Mouse (Mus musculus): ENCODE results near the gene Gcc2.
"Not testable (repeated sequence)": the region's sequence is repeated elsewhere in the genome, so short reads cannot be mapped to it uniquely, and the experiment has no call there.

The Gcc2 gene

DNA sequence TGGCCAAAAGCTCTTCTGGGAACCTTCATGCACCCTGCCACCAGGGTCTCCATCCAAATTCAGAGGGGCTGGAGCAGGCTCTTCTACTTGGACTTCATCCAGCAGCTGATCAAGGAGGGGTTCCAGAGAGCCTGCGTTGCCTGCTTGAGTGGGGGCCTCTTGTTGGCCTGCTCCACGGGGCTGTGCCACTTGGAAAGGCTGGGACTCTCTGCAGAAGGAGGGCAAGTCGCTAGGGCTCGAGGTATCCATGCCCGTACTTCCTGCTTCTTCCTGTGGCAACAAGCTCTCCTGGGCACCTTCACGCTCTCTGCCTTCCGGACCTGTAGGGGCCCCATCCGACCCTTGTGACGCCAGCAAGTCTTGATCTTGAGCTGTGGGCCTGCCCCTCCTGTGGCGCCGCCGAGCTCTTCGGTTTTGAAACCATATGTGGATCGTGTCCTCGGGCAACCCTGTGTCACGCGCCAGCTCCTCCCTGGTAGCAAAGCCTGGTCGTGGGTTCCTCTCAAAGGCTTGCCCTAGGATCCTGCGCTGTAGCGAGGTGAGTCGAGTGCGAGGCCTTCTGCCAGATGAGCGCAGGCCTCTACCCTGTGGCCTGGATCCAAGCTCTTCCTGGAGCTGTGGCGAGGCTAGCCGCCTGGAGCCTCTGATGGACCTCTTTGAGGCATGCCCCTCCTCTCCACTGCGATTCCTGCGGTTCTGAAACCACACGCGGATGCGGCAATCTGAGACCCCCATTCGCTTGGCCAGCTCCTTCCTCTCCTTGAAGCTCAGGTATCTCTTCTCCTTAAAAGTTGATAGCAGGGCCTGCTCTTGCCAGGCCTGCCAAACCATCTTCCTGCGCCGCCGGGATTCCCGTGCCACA is 23.3 kb upstream of the Gcc2 start:
- DNase-seq (ENCODE audit: low spot score in 2 of 2) = peak; percentile 89 to 100

DNA sequence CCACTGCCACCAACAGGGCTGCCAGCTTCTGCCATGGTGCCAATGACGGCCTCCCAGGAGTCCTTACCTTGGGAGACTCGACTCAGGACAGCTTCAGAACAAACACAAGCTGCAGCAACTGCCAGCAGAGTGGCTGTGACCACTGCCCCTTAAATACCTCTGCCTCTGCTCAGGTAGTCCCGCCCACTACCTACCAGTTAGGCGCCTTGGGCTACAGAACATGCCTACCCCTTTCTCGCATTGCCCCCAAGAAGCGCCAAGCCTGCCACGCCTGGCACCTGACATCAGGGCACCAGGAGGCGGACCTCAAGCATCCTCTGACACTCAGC is 22.7 kb upstream of the Gcc2 start, which contains the start of gene Duxf3:
TSS of gene Duxf3 (minus strand) at position 35 of the 329 bp plus-strand sequence.
- peak; percentile 52 to 84 for DNase-seq (ENCODE audit: low spot score in 2 of 2)

DNA sequence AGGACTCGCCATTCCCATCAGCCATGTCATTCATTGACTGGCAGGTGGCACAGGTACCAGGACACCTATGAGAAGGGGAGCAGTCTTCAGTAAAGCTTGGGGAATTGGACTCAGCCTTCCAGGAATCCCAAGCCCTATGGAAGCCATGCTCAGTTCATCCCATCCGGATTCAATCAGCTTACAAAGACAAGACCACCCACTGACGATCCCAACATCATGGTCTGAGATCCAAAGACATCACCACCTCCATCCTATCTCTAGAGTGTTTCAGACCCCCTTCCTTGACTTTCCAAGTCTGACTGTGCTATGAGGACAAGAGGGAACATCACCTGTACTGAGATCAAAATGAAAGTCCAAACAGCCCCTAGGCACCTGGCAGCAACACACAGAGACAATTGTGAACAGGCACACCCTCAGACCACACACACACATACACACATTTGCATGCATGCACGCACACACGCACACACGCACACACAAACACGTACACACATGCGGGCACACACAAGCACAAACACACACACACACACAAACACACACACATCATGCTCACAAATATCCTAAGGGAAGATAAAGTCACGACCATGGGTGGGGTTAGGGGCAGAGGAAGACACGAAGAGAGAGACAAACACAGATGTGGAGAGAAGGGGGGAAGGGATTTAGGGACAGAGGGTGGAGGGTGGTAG is 22.1 kb upstream of the Gcc2 start:
- peak; percentile 71 to 87 for DNase-seq (ENCODE audit: low spot score in 2 of 2)

DNA sequence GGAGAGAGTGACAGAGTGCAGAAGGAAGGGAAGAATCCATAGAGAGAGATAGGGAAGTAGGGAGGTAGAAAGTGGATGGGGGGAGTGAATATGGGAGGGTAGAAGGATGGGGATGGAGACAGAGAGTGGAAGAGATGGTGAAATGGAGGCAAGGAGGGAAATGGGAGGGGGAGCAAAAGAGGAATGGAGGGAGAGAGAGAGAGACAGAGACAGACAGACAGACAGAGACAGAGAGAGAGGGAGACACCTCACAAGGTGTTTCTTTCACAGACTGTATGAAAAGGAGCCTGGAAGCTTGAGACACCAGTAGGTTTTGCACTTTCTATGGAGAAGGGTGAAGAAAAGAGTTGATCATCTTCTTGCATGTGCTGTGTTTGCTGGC is 21.6 kb upstream of the Gcc2 start:
- peak in 1 of 2 experiments; percentile 79 for DNase-seq (ENCODE audit: low spot score in 2 of 2)

DNA sequence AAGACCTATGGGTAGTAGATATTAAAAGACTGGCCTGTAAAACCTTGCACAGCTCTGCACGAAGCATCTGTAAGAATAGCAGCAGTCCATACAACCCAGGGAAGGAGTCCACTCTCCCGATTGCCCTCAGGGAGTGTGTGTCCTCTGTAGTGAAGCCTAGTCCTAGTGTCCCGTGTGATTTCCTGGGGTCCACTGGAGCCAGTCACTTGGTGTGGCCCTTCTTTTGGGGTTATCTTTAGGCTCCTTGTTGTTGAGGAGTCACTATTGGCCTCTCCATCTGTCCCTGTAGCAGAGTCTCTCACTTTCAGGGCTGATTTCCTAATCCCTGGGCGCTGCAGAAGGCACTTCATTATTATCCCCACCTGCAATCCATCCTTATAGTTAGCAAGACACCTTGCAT is 20.3 kb upstream of the Gcc2 start:
- DNase-seq (ENCODE audit: low spot score in 2 of 2) = not testable (repeated sequence)

DNA sequence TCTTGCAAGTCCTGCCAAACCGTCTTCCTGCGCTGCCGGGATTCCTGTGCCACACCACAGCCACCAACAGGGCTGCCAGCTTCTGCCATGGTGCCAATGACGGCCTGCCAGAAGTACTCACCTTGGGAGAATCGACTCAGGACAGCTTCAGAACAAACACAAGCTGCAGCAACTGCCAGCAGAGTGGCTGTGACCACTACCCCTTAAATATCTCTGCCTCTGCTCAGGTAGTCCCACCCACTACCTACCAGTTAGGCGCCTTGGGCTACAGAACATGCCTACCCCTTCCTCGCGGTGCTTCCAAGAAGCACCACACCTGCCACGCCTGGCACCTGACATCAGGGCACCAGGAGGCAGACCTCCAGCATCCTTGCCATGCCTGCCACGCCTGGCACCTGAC is 18.7 kb upstream of the Gcc2 start, which contains the start of gene Gm4981:
TSS of gene Gm4981 (minus strand) at position 89 of the 400 bp plus-strand sequence.
- DNase-seq (ENCODE audit: low spot score in 2 of 2) = peak in 1 of 2 experiments; percentile 73

DNA sequence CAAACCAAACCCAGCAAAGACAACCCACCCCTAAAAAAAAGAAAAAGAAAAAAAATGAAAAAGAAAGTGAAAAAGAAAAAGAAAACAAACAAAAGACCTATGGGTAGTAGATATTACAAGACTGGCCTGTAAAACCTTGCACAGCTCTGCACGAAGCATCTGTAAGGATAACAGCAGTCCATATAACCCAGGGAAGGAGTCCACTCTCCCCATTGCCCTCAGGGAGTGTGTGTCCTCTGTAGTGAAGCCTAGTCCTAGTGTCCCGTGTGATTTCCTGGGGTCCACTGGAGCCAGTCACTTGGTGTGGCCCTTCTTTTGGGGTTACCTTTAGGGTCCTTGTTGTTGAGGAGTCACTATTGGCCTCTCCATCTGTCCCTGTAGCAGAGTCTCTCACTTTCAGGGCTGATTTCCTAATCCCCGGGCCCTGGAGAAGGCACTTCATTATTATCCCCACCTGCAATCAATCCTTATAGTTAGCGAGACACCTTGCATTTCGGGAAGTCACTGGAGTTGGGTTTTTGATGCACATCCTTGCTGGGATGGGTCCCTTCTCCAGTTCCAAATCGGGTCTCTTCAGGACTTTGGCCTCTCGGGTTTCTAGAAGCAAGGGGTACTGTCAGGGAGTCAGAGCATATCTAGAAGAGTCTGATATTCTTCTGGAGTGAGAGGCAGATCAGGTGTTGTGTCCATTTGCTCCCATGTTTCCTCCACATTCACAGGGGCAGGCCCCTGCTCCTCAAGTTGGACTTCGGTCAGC is 16.1 kb upstream of the Gcc2 start:
- DNase-seq (ENCODE audit: low spot score in 2 of 2) = peak; percentile 81 to 97

DNA sequence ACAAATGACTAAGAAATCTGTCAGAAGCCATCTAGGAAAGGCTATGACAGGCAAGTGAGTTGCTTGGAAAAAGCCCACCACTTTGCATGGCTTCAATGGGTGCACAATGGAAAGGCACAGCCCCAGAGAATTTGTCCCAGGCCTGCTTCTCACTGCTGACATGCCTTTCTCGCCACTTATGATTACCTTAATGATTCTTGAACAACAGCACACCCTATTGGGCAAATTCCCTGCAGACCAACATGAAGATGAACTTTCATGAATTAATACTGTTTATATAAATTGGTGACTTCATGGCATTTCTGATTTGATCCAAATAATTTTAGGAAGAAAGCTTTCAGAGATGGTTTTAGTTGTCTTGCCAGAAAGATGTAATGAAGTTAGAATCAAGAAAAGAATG is 5.8 kb upstream of the Gcc2 start:
- DNase-seq (ENCODE audit: low spot score in 2 of 2) = no peak

DNA sequence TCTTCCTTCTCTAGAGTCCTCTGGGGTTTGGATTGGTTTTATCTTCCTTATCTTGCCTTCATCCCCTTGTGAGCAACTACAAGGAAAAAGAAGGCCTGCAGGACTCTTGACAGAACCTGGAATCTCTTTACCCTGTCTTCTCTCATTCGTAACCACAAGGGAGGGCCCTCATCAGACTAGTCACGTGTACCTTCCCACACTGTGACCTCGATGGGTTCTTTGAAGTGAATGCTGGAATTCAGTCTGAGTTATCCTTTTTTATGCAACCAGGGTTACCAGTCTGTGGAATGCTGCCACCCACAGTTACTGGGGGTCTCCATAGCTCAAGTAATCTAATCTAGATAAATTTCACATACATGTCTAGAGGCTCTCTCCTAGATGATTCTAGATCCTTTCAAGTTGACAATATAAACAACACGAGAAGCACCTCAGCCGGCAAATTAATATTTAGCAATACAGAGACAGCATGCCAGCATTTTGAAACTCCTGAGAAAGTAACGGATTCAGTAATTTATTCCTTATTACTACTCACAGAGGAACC is 592 bp upstream of the Gcc2 start:
- no peak for DNase-seq (ENCODE audit: low spot score in 2 of 2)

DNA sequence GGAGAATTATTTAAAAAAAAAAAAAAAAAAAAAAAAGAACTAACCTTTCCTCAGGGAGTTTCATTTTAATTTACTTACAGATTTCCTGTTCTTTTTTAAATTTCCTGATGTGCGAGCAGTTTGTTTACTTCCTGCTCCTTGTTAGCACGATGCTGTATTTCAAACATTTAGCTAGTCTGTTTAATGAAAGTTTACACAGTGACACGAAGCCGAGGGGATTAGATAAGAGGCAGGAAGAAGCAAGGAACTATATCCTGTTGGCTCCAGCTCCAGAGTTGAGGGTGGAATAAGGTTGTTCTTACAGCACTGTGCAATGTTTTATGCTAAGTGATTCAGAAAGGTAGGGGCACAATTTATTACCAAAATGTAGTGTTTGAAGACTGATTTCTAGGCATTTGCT is 657 bp downstream of the Gcc2 start:
- DNase-seq (ENCODE audit: low spot score in 2 of 2) = no peak

DNA sequence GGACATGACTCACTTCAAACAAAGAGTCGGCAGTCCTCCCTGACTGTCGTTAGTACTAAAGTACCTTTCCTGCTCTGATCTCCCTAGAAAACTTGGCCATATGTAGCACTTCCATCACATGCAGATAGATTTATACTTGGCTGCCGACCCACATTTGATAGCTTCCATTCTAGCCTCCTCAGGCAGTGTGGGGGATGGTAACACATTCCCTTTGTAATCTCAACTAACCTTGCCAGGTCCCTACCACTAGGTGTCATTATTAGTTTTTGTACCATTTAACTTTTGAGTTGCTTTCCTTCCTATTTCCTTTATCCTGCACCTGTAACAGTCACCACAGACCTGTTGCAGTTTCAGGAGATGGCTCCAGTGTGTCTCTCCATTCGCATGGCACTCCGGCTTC is 3.2 kb downstream of the Gcc2 start:
- no peak for DNase-seq (ENCODE audit: low spot score in 2 of 2)

DNA sequence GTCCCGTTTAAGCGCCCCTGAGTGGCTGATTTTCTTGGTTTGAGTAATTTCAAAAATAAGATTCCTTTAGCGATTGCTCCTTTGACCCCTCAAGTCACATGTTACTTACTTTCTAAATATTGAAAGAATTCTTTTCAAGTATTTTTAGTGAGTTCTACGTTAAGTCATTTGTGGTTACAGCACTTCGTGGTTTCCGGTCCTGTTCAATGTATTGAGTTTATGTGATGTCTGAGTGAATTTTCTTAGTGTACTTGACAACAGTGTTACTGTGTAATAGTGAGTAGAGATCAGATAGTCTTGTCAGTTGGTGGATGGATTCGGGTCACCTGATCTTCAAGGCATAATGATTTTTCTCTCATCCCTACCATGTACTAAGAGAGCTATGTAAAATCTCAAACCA is 26.9 kb downstream of the Gcc2 start:
- no peak for DNase-seq (ENCODE audit: low spot score in 2 of 2)

DNA sequence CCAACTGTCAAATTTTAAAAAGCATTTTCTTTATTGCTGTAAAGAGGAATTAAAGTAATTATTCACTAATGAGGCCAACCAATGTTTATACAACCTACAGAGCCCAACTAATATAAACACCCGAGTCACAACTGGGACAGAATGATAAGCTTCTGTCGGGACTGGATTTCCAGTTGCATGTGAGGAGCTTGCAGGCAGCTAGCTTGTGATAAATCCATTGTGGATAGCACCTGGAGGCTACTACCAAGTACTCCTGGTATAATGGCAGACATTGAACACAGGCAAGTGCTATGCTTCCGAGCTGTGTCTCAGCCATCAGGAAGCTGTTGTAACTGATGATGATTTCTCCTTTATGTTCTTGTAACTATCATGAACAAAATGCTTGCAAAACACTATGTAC is 35.4 kb downstream of the Gcc2 start:
- DNase-seq (ENCODE audit: low spot score in 2 of 2) = no peak

DNA sequence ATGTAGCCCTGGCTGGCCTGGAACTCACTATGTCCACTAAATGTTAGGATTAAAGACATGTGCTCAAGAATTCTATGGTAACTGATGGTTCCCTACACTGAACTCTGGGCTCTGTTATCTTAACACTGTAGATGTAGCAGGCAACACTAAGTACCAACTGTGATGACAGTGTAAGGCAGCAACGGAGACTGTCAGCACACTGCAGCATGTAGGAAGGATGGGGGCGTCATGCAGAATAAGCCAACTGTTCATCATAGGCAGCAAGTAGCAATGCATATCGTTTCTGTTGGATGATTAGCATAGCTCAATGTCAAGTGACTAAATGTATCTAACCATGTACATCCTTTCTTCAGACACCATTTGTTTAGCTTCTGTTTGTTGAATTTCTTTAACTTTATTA is 38.9 kb downstream of the Gcc2 start:
- DNase-seq (ENCODE audit: low spot score in 2 of 2) = no peak

DNA sequence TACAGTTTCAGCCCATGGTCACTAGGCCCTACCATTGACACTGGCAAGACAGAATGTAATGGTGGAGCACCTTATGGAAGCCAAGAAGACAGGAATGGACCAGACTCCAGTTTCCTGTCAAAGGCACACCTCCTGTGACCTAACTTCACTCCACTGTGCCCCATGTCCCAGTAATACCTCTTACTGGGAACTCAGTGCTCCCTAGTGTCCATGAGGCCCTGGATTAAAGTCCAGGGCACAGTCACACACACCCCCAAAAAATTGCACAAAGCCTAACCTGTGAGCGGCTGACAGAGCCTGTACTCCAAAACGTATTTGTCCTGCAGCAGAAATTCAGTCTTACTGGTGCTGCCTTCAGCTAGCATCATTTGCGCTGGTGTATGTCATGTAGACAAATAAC is 40.3 kb downstream of the Gcc2 start:
- no peak for DNase-seq (ENCODE audit: low spot score in 2 of 2)

DNA sequence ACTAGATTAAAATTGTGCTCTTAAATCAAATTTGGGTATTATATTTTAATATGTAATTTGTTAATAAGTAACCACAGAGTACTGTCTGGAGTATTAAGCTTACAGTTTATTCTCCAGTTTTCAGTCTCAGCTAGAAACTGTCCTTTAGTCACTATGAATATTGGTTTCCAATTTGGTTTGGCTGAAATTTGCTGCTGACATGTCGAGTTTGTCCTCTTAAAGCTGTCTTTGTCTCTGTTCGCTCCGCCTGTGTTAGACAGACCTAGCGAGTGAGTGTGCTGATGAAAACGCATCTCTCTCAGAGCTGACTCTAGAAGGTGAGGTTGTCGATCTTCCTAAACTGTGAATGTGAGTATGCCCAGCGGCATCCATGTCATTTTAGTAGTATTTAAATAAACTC is 49.7 kb downstream of the Gcc2 start:
- no peak for DNase-seq (ENCODE audit: low spot score in 2 of 2)

DNA sequence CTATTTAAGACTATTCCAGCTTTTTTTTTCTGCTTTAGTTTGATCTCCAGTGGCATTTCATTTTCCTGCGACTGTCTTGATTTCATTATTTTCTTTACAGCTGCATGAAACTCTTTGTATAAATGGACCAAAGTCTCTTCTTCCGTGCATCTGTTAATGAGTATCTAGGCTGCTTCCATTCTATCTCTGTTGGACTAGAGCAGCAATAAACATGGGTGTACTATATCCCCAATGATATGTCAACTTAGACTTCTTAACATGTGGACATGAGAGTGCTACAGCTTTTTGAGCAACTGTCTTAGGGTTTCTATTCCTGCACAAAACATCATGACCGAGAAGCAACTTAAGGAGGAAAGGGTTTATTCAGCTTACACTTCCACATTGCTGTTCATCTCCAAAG is 51.6 kb downstream of the Gcc2 start:
- DNase-seq (ENCODE audit: low spot score in 2 of 2) = no peak

DNA sequence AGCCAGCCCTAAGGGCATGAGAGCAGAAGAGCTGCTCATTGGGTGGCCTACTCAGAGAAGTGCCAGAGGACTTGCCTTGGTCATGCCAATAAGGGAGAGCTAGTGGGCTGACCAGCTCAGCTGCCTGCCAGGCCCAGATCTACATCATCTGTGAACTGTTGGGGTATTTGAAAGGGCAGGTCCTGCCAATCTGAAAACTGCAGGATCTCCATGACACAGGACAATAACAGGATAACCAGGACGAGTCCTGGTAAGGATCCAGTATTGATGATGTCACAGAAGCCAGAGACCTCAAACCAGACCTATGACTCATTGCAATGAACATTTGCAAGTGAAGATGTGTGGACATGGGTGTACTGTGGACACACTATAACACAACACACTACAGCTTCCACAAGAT is 55.5 kb downstream of the Gcc2 start:
- DNase-seq (ENCODE audit: low spot score in 2 of 2) = no peak

DNA sequence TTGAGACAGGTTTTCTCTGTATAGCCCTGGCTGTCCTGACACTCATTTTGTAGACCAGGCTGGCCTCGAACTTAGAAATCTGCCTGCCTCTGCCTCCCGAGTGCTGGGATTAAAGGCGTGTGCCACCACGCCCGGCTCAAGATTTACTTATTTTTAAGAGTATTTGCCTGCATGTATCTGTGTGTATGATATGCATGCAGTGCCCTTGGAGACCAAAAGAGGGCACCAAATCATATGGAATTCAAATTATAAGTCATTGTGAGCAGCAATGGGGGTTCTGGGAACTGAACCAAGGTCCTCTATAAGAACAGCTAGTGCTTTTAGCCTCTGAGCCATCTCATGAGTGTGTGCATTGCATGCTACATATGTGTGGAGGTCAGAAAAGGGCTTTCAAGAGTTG is 57.6 kb downstream of the Gcc2 start:
- no peak for DNase-seq (ENCODE audit: low spot score in 2 of 2)

DNA sequence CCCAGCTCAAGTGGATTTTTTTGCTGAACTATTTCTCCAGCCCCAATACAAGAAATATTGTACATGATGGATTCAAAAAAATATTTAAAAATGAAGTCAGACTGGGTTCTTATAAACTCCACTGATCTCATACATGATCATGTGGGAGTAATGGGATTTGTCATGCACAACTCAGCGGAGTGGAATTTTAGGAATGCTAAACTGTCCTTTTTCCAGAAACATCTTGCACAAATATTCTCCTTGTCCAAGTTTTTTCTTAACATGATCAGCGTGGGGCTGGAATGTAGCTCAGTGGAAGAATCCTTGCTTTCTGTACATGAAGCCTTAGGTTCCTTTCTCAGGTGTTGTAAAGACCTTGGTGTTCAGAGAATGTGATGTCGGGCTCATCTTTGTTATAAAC is 65.6 kb downstream of the Gcc2 start:
- no peak for DNase-seq (ENCODE audit: low spot score in 2 of 2)

DNA sequence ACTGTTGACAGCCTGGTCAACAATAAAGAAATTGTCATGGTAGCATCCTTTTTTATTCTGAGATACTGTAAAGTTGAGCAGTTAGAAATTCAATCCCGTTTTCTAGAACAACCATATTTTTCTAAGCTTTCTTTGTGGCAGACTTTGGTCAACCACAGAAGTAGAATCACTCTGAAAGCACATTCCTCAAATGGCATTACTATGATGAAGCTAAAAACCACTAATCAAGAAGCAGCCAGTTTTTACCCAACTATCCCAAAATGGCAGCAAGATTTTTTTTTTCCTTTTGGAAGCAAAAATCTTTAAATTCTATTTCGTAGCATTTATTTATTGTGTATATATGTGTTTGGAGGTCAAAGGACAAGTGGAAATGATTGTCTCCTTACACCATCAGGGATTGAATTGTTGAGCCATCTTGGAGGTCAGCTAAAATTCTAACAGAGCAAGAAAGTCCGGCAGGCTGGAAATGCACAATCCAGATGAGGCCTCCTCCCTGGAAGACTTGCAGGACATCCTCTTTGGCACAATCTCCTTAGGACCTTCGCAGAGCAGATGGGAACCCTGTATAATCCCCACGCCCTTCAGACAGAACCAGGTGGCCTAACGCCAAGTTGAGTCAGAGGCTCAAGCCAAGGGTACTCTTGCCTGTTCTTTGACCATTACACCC is 67.2 kb downstream of the Gcc2 start:
- no peak for DNase-seq (ENCODE audit: low spot score in 2 of 2)

Measured in urinary bladder, postnatal 4 days (tissue).